Mouse (Mus musculus) granulocyte monocyte progenitor cell, adult 5-6 weeks (primary cell): ENCODE measurements at regions not wholly inside any gene's neighbourhood (a gene's known extent, or its start where the extent isn't known, plus 50 kb on each side); places are given as distances from the start of the nearest gene placed in this dataset.

Experiments used
- ATAC-seq: replicated peaks from 2 replicates; pipeline ENCODE4 v1.8.0; 2016; ENCODE audit warnings: mild to moderate bottlenecking, moderate TSS enrichment, inconsistent platforms; ENCODE audit not compliant: poor library complexity, severe bottlenecking

DNA sequence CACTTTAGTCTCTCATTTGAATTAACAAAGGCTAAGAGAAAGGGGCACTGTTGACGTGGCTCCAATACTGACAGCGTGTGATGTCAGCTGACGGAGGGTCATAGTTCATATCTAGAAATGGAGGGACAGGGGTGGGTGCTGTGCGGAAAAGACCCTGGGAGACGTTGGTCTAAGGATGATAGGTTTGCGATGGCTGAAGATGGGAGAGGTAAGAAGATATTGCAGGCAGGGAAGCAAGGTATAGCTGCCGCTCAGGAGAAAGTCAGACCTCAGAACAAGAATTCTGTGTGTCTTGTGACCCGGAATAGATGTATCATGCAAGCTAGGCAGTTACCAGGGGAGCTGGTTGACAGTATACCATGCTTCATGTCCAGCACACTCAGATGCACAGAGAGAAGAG lies 130.8 kb upstream of the Lrig1 start:
- ATAC-seq, result no peak

DNA sequence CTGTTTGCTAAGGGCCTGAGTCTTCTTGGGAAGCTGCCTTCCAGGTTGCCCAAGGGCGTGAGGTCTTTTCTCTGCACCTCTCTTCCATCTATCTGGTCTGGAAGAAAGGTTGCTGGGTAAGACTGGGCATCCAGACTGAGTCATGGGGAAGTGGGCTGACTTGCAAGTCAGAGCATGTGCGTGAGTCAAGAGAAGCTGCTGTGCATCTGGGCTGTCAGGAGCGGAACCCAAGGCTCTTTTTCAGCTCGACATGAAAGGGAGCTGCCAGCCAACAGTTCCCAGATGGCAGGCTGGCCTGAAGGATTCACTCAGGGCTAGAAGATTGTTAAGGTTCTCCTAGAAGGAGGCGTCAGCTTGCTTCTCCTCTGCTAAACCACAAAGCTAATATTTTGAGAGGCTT lies 129.3 kb upstream of the Lrig1 start:
- no peak for ATAC-seq

DNA sequence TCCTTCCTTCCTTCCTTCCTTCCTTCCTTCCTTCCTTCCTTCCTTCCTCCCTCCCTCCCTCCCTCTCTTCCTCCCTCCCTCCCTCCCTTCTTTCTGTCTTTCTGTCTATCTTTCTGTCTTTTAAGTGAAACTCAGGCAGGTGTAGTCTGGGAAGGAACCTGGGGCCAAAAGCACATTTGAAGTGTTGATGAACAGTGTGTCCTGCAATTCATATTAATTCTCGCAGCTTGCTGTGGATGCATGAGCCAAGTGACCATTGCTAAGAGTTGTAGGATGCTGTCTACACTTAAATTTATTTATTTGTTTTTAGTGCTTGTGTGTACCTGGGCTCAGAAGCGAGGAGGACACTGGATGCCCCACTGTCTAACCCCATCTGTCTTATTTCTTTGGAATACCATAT lies 126.7 kb upstream of the Lrig1 start:
- no peak for ATAC-seq

DNA sequence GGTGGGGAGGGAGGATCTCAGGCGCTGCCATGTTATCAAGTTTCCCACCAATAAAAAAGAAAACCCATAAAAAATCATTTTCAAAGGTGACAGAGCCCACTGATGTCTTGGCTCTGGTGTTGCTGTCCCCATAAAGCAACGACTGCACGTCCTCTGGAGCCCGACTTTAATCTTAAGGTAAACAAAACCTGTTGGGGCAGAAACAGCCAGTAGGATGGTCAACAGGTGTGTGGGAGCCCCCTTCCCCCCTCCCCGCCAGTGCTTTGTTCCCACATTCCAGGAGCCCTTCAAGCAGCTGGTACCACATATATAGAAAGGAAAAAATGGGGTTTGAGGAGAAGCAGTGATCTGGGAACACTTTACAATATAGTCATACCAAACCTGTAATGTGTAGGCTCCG lies 118.3 kb upstream of the Lrig1 start:
- ATAC-seq, result no peak

DNA sequence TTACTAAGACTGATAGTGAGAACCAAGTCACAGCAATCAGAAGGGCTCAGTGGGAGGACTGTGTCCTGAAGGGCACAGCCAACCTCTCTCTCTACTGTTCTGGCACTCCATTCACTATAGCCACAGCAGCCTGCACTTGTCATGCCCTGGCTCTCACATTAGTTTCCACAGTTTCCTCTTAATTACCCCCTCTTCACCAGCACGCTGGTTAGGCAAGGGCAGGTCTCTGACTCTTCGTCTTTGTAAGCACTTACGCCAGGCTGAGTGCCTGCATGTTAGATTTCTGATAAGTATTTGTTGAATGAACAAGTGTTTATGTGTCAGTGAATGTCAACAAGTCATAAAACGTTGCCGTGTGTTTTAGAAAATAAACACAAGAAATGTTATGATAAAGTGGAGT lies 116.2 kb upstream of the Lrig1 start:
- no peak for ATAC-seq

DNA sequence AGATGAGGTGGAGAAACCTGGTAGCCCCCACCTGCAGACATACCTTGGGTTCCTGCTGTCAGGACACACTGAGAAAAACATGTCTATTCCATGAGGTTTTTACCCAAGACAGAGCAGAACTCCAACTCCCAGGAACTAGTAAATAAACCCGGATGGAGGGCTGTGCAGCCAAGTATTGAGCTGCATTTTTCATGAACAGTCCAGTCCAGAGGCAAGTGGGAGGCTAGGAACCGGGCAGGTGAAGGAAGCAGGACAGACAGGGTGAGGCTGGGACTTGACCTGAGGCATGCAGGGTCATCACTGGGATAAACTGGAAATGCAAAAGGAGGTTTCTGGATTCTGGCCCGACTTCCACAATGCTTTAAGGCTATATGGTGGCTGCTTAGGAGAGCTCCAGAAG lies 114.8 kb upstream of the Lrig1 start:
- ATAC-seq, result no peak

DNA sequence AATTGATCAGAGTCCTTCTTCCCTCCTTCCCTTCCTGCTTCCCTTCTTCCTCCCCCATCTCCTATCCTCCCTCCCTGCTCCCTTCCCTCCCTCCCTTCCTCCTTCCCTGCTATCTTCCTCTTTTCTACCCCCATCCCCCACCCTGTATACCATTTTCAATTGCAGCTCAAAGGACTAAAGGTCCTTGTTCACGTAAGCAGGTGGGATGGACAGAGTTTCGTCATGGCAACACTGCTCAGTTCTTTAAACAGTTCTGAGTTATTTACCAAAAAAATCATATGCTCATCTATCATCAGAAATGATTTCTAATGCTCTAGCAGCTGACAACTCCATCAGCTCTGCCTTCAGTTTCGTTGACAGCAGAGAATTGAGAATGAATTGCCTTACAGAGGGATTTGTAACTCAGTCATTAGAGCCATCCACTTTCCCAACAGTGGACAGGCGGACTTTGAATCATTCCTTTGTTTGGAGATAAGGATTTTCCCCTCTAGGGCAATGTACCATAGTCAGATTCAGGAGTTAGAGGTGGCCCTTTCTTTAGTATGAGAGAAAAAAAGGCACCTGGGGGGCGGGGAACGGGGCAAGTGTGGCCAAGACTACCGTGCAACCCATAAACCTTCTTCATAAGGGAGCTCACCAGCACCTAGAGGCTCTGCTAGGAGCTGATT lies 113.7 kb upstream of the Lrig1 start:
- ATAC-seq, result no peak

DNA sequence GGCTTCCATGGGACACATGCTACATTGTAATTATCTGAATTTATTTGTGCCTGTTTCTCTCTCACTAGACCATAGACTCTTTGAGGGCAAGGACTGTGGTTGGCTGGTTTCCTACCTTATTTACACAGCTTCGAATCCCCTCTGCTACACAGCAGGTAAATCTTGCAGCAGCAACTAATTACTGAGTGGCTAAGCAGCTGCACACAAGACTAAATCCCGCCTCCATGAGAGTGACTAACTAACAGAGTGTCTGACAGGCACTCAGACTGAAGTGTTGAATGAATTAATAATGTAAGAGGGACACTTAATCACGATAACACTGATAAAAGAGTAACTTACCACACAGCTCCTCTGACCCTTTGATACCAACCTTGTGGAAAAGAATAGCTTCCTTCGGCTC lies 111.9 kb upstream of the Lrig1 start:
- ATAC-seq, result no peak

DNA sequence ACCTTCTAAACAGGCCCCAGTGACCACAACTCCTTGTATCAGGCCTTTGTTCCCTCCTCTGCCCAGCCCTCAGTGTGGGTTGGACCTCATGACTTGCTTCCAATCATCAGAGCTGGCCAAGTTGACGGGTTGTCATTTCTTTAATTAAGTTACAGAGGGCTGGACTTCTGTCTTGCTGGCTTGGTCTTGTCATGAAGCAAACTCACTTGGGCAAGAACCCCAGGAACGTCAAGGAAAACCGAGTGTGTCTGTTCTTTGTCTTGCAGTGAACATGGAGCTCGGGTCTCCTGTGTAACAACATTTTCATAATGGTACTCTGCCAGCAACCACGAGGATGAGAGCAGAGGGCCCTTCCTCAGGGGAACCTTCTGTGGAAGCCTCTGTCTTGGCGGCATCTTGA lies 107.3 kb upstream of the Lrig1 start:
- ATAC-seq, result no peak

DNA sequence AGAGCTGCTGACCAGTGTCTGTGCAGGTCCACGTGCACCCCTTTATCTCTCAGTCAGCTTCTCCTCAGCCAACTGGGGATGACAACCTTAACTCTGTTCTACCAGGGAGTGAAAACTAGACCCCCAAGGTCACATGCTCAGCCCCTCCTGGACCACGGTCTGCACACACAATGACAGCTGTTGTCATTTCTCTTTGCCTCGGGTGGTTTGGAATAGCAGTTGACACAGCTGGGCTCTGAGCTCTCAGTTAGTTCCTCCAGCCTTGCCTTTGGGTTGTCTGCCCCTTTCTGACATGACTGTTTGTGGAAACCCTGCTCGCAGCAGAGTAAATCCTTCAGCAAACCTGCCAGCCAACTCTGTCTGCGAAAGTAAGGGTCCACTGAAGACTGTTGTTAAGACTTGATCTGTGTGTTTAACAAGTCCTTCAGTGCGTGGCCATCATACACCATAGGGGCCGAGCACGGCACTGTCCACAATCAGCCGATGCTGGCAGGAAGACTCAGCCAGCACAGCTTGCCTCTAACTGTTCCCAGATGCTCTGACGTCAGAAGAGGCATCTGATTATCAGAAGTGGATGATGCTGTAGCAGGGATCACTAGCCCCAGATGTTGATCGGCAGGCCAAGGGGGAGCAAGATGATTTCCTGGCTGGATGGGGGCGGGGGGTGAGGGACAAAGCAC lies 106.7 kb upstream of the Lrig1 start:
- no peak for ATAC-seq

DNA sequence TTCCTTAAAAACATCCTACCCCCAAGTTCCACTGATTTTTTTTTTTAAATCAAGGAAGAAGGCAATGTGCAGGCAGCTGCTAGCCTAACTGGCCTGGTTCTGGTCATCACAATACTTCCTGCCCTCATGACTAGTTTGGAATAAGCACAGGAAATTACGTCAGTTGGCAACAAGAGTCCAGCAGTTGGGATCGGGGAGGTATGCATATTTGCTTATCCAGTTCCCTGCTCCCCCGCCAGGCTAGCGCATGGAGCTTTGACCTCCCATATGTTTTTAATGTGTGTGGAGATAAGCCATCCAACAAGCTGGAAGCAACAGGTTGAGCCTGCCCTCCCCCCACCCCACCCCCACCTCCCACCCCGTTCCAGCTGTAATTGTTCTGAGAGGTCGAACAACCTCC lies 105.7 kb upstream of the Lrig1 start:
- no peak for ATAC-seq

DNA sequence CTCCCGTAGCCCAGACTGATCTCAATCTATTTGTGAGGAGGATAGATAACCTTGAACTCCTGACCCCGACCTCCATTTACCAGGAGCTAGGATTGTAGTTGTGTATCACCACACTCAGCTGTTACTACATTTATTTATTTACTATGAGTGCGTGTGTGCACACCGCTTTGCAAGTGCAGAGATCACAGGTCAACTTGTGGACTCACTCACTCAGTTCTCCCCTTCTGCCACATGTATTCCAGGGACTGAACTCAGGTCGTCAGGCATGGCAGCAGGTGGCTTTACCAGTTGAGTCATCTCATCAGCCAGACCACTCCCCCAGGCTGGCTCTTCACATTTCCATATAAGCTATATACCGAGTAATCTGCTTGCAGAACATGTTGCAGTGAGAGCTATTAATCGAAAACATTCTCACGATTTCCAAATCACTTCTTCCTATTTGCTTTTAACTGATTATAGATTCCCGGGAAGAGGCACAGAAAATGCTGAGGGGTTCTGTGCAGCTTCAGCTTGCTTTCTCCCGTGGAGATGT lies 104.4 kb upstream of the Lrig1 start:
- ATAC-seq, result no peak

DNA sequence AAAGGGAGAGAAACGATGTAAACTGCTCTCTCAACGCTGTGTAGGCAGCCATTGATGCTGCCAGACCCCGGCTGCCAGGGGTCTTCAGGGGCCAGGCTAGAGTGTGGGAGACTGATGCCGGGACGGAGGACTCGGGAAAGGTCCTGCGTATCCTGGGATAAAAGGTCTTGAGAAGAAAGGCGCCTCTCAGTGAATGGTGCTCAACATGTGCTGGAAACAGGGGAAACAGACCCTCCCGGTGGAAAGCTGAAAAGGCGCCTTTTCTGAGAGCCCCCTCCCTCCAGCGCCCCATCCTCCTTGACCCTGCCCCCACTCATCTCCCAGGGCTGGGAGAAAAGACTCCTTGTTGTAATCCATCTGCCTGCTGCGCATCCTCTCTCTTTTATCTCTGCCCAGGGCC lies 101.1 kb upstream of the Lrig1 start:
- no peak for ATAC-seq

DNA sequence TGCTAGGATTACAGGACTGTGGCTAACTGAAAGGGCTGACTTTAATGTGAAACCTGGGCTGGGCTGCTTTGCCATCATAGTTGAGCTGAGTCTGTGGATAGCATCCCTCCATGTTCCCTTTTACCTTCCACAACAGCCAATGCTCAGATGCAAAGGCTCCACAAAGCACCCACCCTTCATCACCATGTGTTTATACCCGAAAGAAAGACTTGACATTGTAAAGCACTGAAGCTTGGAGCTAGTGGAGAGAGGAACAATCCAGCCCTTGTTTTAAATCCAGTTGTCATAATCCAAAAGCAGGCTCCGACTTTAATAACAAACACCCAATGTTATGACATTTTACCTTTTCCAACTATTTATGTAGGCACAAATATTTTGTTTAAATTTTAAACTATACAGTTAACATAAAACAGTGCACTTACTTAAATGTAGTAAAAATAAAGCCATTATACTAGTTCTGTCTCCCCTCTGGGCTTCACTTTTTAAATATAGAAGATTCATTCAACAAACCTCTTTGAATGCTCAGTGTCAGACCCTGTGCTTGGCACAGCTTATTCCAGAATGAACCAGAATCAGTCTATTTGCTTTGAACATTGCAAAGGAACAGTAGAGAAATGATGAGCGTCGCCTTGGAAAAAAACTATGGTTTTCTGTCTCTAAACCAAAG lies 98.7 kb upstream of the Lrig1 start:
- no peak for ATAC-seq

DNA sequence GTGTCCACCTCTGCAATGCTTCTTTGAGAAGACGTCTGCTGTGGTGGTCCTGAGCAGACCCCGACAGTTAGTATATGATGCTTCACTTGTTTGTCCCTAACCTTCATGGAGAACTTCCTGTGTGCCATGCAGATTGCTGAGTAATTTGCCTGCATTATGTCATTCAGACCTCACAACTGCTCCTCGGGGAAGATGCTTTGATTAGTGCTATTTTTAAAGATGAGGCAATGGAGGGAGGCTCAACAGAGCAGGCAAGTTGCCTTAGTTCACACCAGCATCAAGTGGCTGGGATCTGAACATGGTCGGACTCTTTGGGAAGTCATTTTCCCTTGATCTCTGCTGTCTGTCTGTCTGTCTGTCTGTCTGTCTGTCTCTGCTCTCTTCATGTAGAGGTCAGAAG lies 95.5 kb upstream of the Lrig1 start:
- no peak for ATAC-seq

DNA sequence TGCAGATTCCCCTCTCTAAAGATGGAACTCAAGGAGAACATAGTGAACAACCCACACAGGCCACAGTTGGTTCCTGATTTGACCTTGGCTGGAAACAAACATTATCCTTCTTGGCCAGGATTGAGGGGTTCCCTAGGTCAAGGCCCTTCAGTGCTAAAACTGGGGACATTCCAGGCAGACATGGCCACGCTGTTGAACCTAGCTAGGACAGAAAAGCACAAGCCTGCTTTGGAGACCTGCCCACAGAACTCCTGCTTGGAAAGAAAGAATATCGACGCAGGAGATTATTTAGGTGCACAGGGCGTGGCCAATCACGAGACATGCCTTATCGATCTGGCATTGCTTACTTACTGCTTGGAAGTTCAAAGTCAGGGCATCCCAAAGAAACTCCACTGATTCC lies 93.6 kb upstream of the Lrig1 start:
- no peak for ATAC-seq

DNA sequence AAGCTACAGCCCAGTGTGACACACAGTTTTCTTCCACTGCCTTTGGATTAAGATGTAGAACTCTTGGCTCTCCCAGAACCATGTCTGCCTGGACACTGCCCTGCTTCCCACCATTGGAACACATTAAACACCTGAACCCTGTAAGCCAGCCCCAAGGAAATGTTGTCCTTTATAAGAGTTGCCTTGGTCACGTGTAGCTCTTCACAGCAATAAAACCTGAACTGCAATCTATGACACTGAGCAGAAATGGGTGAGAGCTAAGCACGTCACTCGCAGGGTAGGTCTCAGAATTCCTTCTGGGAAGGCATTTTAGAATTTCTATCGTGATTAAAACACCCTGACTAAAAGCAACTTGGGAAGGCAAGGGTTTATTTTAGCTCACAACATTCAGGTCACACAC lies 92.4 kb upstream of the Lrig1 start:
- ATAC-seq, result no peak

DNA sequence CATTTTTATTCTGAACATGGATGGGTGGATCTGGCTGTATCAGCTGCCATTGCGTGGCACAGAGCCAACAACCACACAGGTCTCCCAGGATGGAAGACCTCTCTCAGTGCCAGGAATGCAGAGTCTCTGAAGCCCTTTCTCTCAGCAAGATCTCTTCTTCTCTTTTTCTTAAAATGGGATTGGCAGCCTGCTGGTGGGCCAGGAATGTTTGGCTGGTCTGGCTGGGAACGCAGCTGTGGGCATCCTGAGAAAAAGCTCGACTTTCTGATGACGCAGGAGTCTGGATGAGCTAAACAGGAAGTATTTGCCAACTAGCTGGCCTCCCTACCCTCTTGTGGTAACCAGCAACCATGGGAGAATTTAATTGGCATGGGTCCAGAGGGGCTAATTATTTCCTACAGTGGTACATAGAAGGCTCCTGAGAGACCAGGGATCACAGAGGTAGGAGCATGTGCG lies 89.4 kb upstream of the Lrig1 start:
- ATAC-seq, result peak; percentile 65

DNA sequence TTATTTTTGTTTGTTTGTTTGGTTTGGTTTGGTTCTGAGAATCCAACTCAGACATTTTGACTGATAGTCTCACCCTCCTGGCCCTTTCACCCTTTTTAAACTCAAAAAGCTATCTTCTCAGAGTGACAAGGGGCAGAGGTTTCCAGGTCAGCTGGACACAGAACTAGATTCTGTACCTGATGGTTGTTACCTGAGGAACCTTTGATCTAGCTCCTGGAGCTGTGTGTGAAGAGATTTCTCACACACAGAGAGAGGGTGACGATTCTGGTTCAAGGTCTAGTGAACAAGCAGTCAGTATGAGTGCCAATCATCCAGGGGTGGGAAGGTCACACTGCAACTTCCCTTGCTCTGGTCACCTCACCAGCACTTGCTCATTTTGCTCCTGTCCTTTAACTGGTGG lies 83.5 kb upstream of the Lrig1 start:
- ATAC-seq, result no peak

DNA sequence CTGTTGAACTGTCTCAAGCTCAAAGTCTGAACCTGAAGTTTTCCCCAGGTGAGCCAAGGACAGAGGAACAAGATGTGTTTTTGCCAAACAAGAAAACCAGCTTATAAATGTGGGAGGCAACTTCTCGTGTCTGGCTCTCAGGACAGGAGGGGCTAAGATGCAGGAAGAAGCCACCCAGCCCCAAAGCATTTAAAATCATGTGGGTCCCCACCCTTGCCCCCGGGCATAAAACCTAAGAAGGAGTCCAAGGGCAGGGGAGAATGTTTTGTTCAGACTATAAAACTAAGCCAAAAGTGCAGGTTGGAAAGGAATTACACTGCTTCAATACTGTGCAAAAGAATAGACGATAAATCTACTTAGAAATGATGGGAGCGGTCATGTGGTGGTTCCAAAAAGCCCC lies 80.7 kb upstream of the Lrig1 start:
- ATAC-seq, result no peak

DNA sequence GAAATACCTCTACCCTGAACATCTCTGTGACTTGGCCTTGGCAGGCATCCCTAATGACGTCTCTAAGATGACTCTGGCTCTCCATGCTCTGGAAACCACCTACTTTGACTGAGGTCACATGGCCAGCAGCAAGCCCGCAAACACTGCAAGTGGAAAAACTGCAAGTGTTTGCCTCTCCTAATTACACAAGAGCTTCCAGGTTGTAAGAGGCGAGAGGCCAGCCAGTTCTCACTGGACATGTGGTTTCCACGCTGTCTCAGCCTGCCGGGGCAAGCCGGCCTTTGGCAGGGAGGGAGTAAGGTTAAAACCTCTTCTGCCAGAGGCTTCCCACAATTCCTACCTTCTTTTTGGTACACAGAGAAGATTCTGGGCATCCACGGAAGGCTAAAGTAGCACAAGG lies 79.9 kb upstream of the Lrig1 start:
- no peak; the same call in 1 of the 2 replicates for ATAC-seq

DNA sequence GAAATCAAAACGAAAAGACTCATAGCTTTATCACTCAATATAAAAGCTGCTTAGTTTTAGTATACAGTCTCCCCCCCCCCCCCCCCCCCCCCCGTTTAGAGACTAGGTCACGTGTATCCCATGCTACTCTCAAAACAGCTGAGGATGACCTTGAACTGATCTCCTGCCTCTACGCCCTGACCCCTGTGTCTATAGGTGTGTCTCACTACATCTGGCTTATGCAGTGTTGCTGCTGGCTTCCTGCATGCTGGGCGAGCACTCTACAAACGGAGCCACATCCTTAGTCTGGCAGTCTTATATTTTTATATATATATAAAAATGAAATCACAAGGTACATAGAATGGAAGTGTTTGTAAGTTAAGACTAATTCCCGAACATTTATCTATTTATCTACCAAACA lies 79.3 kb upstream of the Lrig1 start:
- no peak for ATAC-seq
